Mouse (Mus musculus): ENCODE results near the gene Inka1. TPM values are rescaled to one million over a fixed set of nuclear protein-coding genes. Genes with fewer than 3 reads are reported as not detected.
"Not testable (repeated sequence)": the region's sequence is repeated elsewhere in the genome, so short reads cannot be mapped to it uniquely, and the experiment has no call there.

Inka1 gene
- total RNA-seq (2021): 1 to 10 TPM; 4.4 to 4.9 TPM

GRCm38 (mm10) chr9:107985131-107986119 is at the start of gene Inka1:
Gene Inka1 (minus strand): TSS chr9:107985879.
- DNase-seq (ENCODE audit: low spot score in 2 of 2): peak; percentile 79 to 83
- intact Hi-C loops (cut with DNase I): loop anchor here (1.0 kb wide), 1 partner anchor 22 kb away; no protein-coding TSS in a partner anchor

GRCm38 (mm10) chr9:108032126-108032525 is 46.4 kb upstream of the Inka1 start:
- DNase-seq (ENCODE audit: low spot score in 2 of 2): no peak
- intact Hi-C loops (cut with DNase I): no loop called here

- DNase-seq (ENCODE audit: low spot score in 2 of 2): no peak
- intact Hi-C loops (cut with DNase I): no loop called here
These were observed 42.2 kb upstream of the Inka1 start for GRCm38 (mm10) chr9:108027867-108028266.

GRCm38 (mm10) chr9:108026584-108026983 is 40.9 kb upstream of the Inka1 start:
- intact Hi-C loops (cut with DNase I): no loop called here
- DNase-seq (ENCODE audit: low spot score in 2 of 2): no peak

- DNase-seq (ENCODE audit: low spot score in 2 of 2): no peak
- intact Hi-C loops (cut with DNase I): no loop called here
These were observed 37.5 kb upstream of the Inka1 start for GRCm38 (mm10) chr9:108023216-108023615.

GRCm38 (mm10) chr9:108020741-108021140 is 35.1 kb upstream of the Inka1 start:
- no peak for DNase-seq (ENCODE audit: low spot score in 2 of 2)
- intact Hi-C loops (cut with DNase I): no loop called here

- intact Hi-C loops (cut with DNase I): no loop called here
- peak; percentile 30 to 36 for DNase-seq (ENCODE audit: low spot score in 2 of 2)
These were observed 31.4 kb upstream of the Inka1 start for GRCm38 (mm10) chr9:108017127-108017526.

- DNase-seq (ENCODE audit: low spot score in 2 of 2); intact Hi-C loops (cut with DNase I): not testable (repeated sequence)
These were observed 27.9 kb upstream of the Inka1 start for GRCm38 (mm10) chr9:108013577-108013976.

GRCm38 (mm10) chr9:108010385-108010784 is 24.7 kb upstream of the Inka1 start:
- intact Hi-C loops (cut with DNase I): no loop called here
- DNase-seq (ENCODE audit: low spot score in 2 of 2): no peak

GRCm38 (mm10) chr9:108008041-108008440 is 22.4 kb upstream of the Inka1 start:
- no peak for DNase-seq (ENCODE audit: low spot score in 2 of 2)
- intact Hi-C loops (cut with DNase I): no loop called here

- intact Hi-C loops (cut with DNase I): no loop called here
- DNase-seq (ENCODE audit: low spot score in 2 of 2): no peak
These were observed 17.8 kb upstream of the Inka1 start for GRCm38 (mm10) chr9:108003531-108003890.

GRCm38 (mm10) chr9:108002778-108003530 is 17.3 kb upstream of the Inka1 start:
- intact Hi-C loops (cut with DNase I): no loop called here
- no peak for DNase-seq (ENCODE audit: low spot score in 2 of 2)

- intact Hi-C loops (cut with DNase I): no loop called here
- peak; percentile 100 for DNase-seq (ENCODE audit: low spot score in 2 of 2)
These were observed 16.5 kb upstream of the Inka1 start, which contains the start of gene Ip6k1 for GRCm38 (mm10) chr9:108001922-108002770. Gene Ip6k1 (plus strand): TSS chr9:108002501.

- intact Hi-C loops (cut with DNase I): no loop called here
- DNase-seq (ENCODE audit: low spot score in 2 of 2): no peak
These were observed 10.4 kb upstream of the Inka1 start, which contains the start of gene Gm20662 for GRCm38 (mm10) chr9:107996049-107996448. Gene Gm20662 (plus strand): TSS chr9:107996349.

GRCm38 (mm10) chr9:107995513-107995912 is 9.8 kb upstream of the Inka1 start:
- intact Hi-C loops (cut with DNase I): no loop called here
- DNase-seq (ENCODE audit: low spot score in 2 of 2): no peak

GRCm38 (mm10) chr9:107994464-107994863 is 8.8 kb upstream of the Inka1 start:
- intact Hi-C loops (cut with DNase I): no loop called here
- no peak for DNase-seq (ENCODE audit: low spot score in 2 of 2)

- intact Hi-C loops (cut with DNase I): no loop called here
- DNase-seq (ENCODE audit: low spot score in 2 of 2): no peak
These were observed 7.3 kb upstream of the Inka1 start for GRCm38 (mm10) chr9:107993013-107993412.

GRCm38 (mm10) chr9:107992197-107992596 is 6.5 kb upstream of the Inka1 start, which contains the start of gene Cdhr4:
Gene Cdhr4 (plus strand): TSS chr9:107992497.
- DNase-seq (ENCODE audit: low spot score in 2 of 2): no peak
- intact Hi-C loops (cut with DNase I): no loop called here

GRCm38 (mm10) chr9:107987950-107988349 is 2.3 kb upstream of the Inka1 start:
- no peak for DNase-seq (ENCODE audit: low spot score in 2 of 2)
- intact Hi-C loops (cut with DNase I): no loop called here
